Comparison of ENCODE assay signal across 39 mouse cellular contexts in the genomic region with DNA sequence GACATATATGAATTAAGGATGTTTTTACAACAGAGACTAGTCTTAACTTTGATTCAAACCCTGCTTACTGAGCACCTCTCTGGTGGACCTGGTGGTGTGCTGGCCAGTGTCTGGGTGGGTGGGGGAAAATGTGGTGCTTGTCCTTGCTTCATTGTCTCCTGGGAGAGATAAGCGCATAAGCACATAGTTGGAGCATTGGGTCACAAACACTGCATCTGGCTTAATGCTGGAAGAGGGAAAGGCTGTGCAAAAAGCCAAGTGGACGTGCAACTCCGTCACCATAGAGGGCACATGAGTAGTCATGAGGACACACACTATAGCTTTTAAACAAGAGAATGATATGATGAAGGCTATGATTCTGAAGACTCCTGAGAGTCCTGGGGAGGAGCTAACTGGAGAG. TPM values are rescaled to one million over a fixed set of nuclear protein-coding genes. Genes with fewer than 3 reads are reported as not detected.
DNase-seq lines count a peak whose midpoint lies in the region; ATAC-seq lines count a peak whose summit lies in the region.
"Had no signal": no experiment of that assay in that cellular context is flagged by ENCODE, and none has a peak within 500 bp of the region (broad histone marks: within the 10 kb centered on the region; RNA-seq: fewer than 3 reads in every experiment).

No protein-coding gene starts in this region.

- no peak for ATAC-seq in heart, embryonic 13.5 days (ENCODE audit: extremely low read depth, insufficient number of reproducible peaks, low FRiP score, low TSS enrichment)
- ATAC-seq in frontal cortex, adult (ENCODE audit: low TSS enrichment): no peak
- ATAC-seq: forebrain, embryonic 15.5 days; inflammation-experienced regulatory T-cells, adult 6 months; lung, postnatal 0 days had no signal

- H3K4me3 ChIP-seq in heart, embryonic 13.5 days: no peak overlapping the region
- H3K4me3 ChIP-seq: embryonic facial prominence, embryonic 13.5 days; forebrain, embryonic 10.5 days; forebrain, embryonic 15.5 days; hindbrain, embryonic 10.5 days; hindbrain, embryonic 15.5 days; left cerebral cortex, adult 2 months; limb, embryonic 10.5 days; limb, embryonic 15.5 days; liver, embryonic 13.5 days; neural tube, embryonic 15.5 days had no signal

- no peaks in the 10 kb centered on the region for H3K9me3 ChIP-seq in heart, embryonic 13.5 days
- H3K9me3 ChIP-seq: embryonic facial prominence, embryonic 13.5 days; forebrain, embryonic 10.5 days; forebrain, embryonic 15.5 days; G1E; hindbrain, embryonic 10.5 days; hindbrain, embryonic 15.5 days; limb, embryonic 10.5 days; limb, embryonic 15.5 days; liver, embryonic 13.5 days; neural tube, embryonic 15.5 days had no signal

- intact Hi-C loops in gastrocnemius, postnatal 36 days (cut with DNase I): no loop called here
- intact Hi-C loops in heart, postnatal 10 days (cut with DNase I): loop anchor here (5.0 kb wide), 2 partner anchors 50 to 70 kb away; no protein-coding TSS in a partner anchor
- intact Hi-C loops in left cerebral cortex, postnatal 25 days (cut with DNase I): no loop called here

- peaks cover 1% of the 10 kb centered on the region for H3K36me3 ChIP-seq in heart, embryonic 13.5 days
- H3K36me3 ChIP-seq: forebrain, embryonic 10.5 days; forebrain, embryonic 15.5 days; G1E; hindbrain, embryonic 10.5 days; hindbrain, embryonic 15.5 days; limb, embryonic 10.5 days; limb, embryonic 15.5 days; liver, embryonic 13.5 days; neural tube, embryonic 15.5 days had no signal

- peak overlapping the region; percentile 17 for H3K4me2 ChIP-seq in heart, embryonic 13.5 days
- H3K4me2 ChIP-seq: embryonic facial prominence, embryonic 13.5 days; forebrain, embryonic 15.5 days; hindbrain, embryonic 15.5 days; limb, embryonic 15.5 days; liver, embryonic 13.5 days; neural tube, embryonic 15.5 days had no signal

- WGBS in heart, embryonic 13.5 days: 25% methylated on average over 3 of the region's 3 CpGs

- peak overlapping the region; percentile 76 for H3K27ac ChIP-seq in heart, embryonic 13.5 days (replicated peaks)
- H3K27ac ChIP-seq: embryonic facial prominence, embryonic 13.5 days; forebrain, embryonic 10.5 days; forebrain, embryonic 15.5 days; hindbrain, embryonic 10.5 days; hindbrain, embryonic 15.5 days; left cerebral cortex, adult 2 months; limb, embryonic 10.5 days; limb, embryonic 15.5 days; liver, embryonic 13.5 days; macrophage; neural tube, embryonic 15.5 days; stomach, postnatal 0 days had no signal

- peaks cover 44% of the 10 kb centered on the region for H3K4me1 ChIP-seq in heart, embryonic 13.5 days
- H3K4me1 ChIP-seq: liver, embryonic 13.5 days had no signal

- H3K9ac ChIP-seq in heart, embryonic 13.5 days: peak overlapping the region; percentile 29; the same call in 1 of the 2 replicates
- H3K9ac ChIP-seq: embryonic facial prominence, embryonic 13.5 days; forebrain, embryonic 15.5 days; hindbrain, embryonic 15.5 days; limb, embryonic 15.5 days; liver, embryonic 13.5 days; neural tube, embryonic 15.5 days had no signal

- peak; percentile 36 for DNase-seq in gastrocnemius, adult 18-20 months (ENCODE audit: low spot score)
- DNase-seq in gastrocnemius, postnatal 36 days: no peak
- DNase-seq in heart, adult 9 months (ENCODE audit: low spot score in 2 of 2): peak; percentile 51 to 63
- peak; percentile 65 to 66 for DNase-seq in heart, postnatal 10 days
- DNase-seq in left cerebral cortex, postnatal 25 days (ENCODE audit: low spot score in 2 of 2): no peak
- DNase-seq in c-Kit-positive CD71-positive TER-119-positive erythroid progenitor cells, embryonic 14.5 days (ENCODE audit: low spot score): no peak
- DNase-seq: adrenal gland, adult 8-10 months; cerebellum, adult 11-12 months; cerebellum, adult 9-11 months; kidney, adult 11 months; kidney, postnatal 14 days; liver, embryonic 13.5 days; lung, adult 18-20 months; midbrain, embryonic 14.5 days; right cerebral cortex, postnatal 25 days; thymus, adult 18-20 months; thymus, postnatal 36 days had no signal

- no peaks in the 10 kb centered on the region for H3K27me3 ChIP-seq in heart, embryonic 13.5 days (replicated peaks)
- H3K27me3 ChIP-seq: embryonic facial prominence, embryonic 13.5 days; limb, embryonic 15.5 days had no signal

RNA-seq across cellular contexts. Expression of a gene that starts 3.2 kb away (rescaled TPM):
- total RNA-seq in gastrocnemius, adult 18-20 months (2021): 10 to 100 TPM; 10.8 to 13.2 TPM
- 10 to 100 TPM; 22.2 to 24.5 TPM for total RNA-seq in gastrocnemius, postnatal 36 days (2021)
- polyA plus RNA-seq in heart, embryonic 13.5 days (2015; fragmentation: Nextera tagmentation; extraction: Ambion mirVana): 90.6 and 91.3 TPM in 2 replicates
- total RNA-seq in heart, postnatal 10 days (2021): 100 to 1,000 TPM; 250 to 255 TPM
- 10 to 100 TPM; 17.4 to 18.8 TPM for total RNA-seq in left cerebral cortex, postnatal 25 days (2021)
- total RNA-seq: megakaryocyte-erythroid progenitor cell, adult 5-6 weeks had no signal
- polyA plus RNA-seq: G1E; inflammation-experienced regulatory T-cells, adult 6 months had no signal

RNA-seq across cellular contexts. Expression of a gene that starts 21.3 kb away (rescaled TPM):
- not detected for total RNA-seq in gastrocnemius, adult 18-20 months (2021)
- not detected for total RNA-seq in gastrocnemius, postnatal 36 days (2021)
- not detected in 2 replicates for polyA plus RNA-seq in heart, embryonic 13.5 days (2015; fragmentation: Nextera tagmentation; extraction: Ambion mirVana)
- total RNA-seq in heart, postnatal 10 days (2021): not detected
- total RNA-seq in left cerebral cortex, postnatal 25 days (2021): not detected
- total RNA-seq: adrenal gland, adult 8-10 months; common myeloid progenitor, adult 5-6 weeks; G1E; gastrocnemius, postnatal 4 days; layer of hippocampus, postnatal 10 days; left cerebral cortex, adult 2 months; megakaryocyte-erythroid progenitor cell, adult 5-6 weeks had no signal
- polyA plus RNA-seq: embryonic facial prominence, embryonic 13.5 days; forebrain, embryonic 10.5 days; forebrain, embryonic 15.5 days; G1E; hindbrain, embryonic 10.5 days; hindbrain, embryonic 15.5 days; inflammation-experienced regulatory T-cells, adult 6 months; kidney, embryonic 14.5 days; limb, embryonic 10.5 days; limb, embryonic 15.5 days; liver, embryonic 13.5 days; lung, postnatal 0 days; macrophage; midbrain, embryonic 14.5 days; neural tube, embryonic 15.5 days; spleen, adult 2 months; stomach, postnatal 0 days had no signal

Comparison
In these comparisons a context has a peak if more than half of its experiments do, and no peak if none do; other contexts are left out.
1. DNase-seq: peak in gastrocnemius, adult 18-20 months (single experiment), heart, adult 9 months (2 of 2) and heart, postnatal 10 days (2 of 2); none in gastrocnemius, postnatal 36 days (0 of 2), left cerebral cortex, postnatal 25 days (0 of 2) and c-Kit-positive CD71-positive TER-119-positive erythroid progenitor cells, embryonic 14.5 days (single experiment).
2. RNA of a gene that starts 3.2 kb away (total RNA-seq): 250 to 255 TPM in heart, postnatal 10 days; 22.2 to 24.5 TPM in gastrocnemius, postnatal 36 days, 17.4 to 18.8 TPM in left cerebral cortex, postnatal 25 days and 10.8 to 13.2 TPM in gastrocnemius, adult 18-20 months; every median in the first group is over 4 times any median in the second.